Mouse (Mus musculus): ENCODE results near the gene Zcchc8.

GRCm38 (mm10) chr5:123694468-123694867, 26.4 kb downstream of the Zcchc8 start:
- TF ChIP-seq CTCF (IDR thresholded peaks at IDR 0.05; ENCODE audit: borderline replicate concordance, control insufficient read depth, extremely low read depth, insufficient read depth, low read length, poor library complexity) = no peak
- no peak for TF ChIP-seq POLR2A (IDR thresholded peaks at IDR 0.05; ENCODE audit: control insufficient read depth, extremely low read depth, insufficient read depth, low read length, poor library complexity)
